Mouse (Mus musculus) ES-Bruce4 (cell line): Measurements from ENCODE around the gene Polr3e.
A peak's percentile ranks its signal among the peaks of the same experiment; 100 is the strongest.

Experiments
- CTCF ChIP-seq: IDR thresholded peaks from one replicate; pipeline ENCODE4 v1.8.1; 2011; ENCODE audit warnings: low read depth, low read length
- EP300 ChIP-seq: IDR thresholded peaks from 2 replicates; pipeline ENCODE4 v1.6.1; 2011; ENCODE audit warnings: low read depth, low read length; ENCODE audit not compliant: insufficient read depth
- POLR2A ChIP-seq: IDR thresholded peaks from one replicate; pipeline ENCODE4 v1.8.1; 2011; ENCODE audit warnings: low read length; ENCODE audit not compliant: insufficient read depth

GRCm38 (mm10) chr7:120960601-120961000 lies 43.1 kb downstream of the Polr3e start:
- TF ChIP-seq CTCF = peak; percentile 7
- no peak for TF ChIP-seq POLR2A
- TF ChIP-seq EP300 = no peak
